Mouse (Mus musculus) heart, adult 2 months (tissue): ENCODE results near the gene Stambpl1.

ENCODE experiments used
- CTCF ChIP-seq: fragments of 200-600 bp; IDR thresholded peaks from 2 replicates; pipeline ENCODE4 v1.8.1; 2022; ENCODE audit warnings: antibody characterized with exemption, mild to moderate bottlenecking, moderate library complexity
- EP300 ChIP-seq: fragments of 200-500 bp; IDR thresholded peaks from 2 replicates; pipeline ENCODE4 v1.6.1; 2011; ENCODE audit warnings: low read depth, low read length, control low read depth; ENCODE audit not compliant: insufficient read depth
- POLR2A ChIP-seq: fragments of 200-500 bp; IDR thresholded peaks from 2 replicates; pipeline ENCODE4 v1.6.1; 2011; ENCODE audit warnings: mild to moderate bottlenecking, low read depth, low read length, control low read depth; ENCODE audit not compliant: insufficient read depth

DNA sequence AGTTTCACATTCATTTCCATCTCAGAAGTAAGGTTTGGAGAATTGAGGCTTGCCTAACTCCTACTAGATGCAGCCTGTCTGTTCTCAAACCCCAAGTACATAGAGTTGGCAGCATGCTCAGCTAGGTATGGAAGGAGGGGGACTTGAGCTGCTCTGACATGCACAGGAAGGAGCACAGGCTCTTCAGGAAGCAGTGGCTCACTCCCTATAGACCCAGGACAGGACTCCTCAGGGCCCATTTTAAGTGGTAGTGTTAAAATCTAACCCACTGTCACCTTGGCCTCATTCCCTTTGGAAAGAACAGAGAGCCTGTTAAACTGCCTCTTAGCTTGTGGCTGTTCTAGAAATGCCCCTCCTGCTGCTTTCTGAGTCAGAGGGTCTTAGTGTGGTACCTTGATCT lies 50.9 kb downstream of the Stambpl1 start:
- TF ChIP-seq CTCF: no peak
- no peak for TF ChIP-seq POLR2A
- TF ChIP-seq EP300: no peak
